Mouse (Mus musculus): ENCODE results near the gene Rhobtb1.

DNA sequence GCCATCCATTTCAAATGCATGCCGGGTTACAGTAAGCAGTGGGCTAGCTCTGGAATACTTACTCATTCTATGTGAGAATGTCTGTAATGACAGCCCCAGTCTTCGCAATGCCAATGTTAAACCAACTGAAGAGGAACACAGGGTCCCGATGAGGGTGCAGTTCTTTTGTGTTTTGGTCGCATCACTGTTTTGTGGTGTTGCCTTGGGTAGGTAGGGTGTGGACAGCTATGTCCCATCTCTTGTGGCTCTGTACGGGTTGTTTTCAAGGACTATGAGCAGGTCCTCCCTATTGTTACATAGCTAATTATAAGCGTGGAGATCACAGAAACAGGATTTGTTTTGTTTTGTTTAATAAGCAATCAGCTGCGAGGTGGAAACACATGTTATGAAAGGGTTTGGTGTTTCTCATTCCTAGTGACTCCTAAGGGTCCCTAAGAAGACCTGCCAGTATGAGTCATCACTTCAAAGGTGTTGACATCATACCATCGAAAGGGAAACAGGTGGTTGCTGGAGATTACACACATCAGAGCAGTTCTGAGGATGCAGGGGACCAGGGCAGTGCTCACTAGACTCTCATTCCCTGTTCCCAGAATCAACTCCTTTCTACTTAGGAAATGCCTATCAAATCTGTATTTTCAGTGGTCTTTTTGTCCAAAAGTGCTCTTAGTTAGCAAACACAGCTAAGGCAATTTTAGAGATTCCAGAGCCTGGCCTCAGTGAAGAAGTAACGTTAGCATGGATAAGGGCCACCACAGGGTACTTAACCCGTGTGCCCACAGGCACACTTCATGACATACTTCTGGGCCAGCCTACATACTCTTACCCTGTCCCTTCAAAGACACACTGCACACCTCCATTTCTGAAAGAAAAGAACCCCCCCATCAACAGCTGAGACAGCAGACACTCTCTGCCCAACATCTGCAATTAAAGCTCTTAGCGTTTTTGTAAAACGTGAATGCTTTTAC is 124.9 kb downstream of the Rhobtb1 start:
- no peak for TF ChIP-seq CTCF (IDR thresholded peaks at IDR 0.05; ENCODE audit: borderline replicate concordance, control insufficient read depth, extremely low read depth, insufficient read depth, low read length, poor library complexity)
- no peak for TF ChIP-seq POLR2A (IDR thresholded peaks at IDR 0.05; ENCODE audit: control insufficient read depth, extremely low read depth, insufficient read depth, low read length, poor library complexity)

Measured in thymus, adult 2 months (tissue).